Mouse (Mus musculus) gastrocnemius, postnatal 10 days (tissue): ENCODE measurements at regions not wholly inside any gene's neighbourhood (a gene's known extent, or its start where the extent isn't known, plus 50 kb on each side); places are given as distances from the start of the nearest gene placed in this dataset.
"Not testable (repeated sequence)": the region's sequence is repeated elsewhere in the genome, so short reads cannot be mapped to it uniquely, and the experiment has no call there.

Experiments
- DNase-seq: peaks from one replicate; pipeline ENCODE4 v3.0.0; 2021; ENCODE audit warnings: mixed read lengths

GRCm38 (mm10) chr15:96031085-96031780 is 240.6 kb downstream of the Ano6 start:
- peak; percentile 16 for DNase-seq

DNA sequence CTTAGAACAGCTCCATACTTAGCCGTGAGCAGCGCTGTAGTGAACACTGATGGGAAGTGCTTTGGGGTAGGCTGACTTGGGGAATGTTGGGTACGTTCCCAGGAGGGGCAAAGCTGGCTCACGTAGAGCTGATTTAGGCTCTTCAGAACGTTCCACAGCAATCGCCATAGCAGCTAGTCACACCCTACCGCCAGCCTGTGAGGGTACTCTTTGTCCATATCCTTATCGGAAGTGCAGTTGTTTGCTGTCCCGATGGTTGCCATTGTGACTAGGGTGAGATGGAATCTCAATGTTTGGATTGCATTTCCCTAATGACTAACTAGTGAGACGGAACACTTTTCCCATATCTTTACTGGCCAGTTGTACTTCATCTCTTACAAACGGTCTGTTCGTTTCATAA is 244.6 kb downstream of the Ano6 start:
- no peak for DNase-seq

- DNase-seq = no peak
Observed at GRCm38 (mm10) chr15:96045561-96045960, 241.8 kb upstream of the Arid2 start.

DNA sequence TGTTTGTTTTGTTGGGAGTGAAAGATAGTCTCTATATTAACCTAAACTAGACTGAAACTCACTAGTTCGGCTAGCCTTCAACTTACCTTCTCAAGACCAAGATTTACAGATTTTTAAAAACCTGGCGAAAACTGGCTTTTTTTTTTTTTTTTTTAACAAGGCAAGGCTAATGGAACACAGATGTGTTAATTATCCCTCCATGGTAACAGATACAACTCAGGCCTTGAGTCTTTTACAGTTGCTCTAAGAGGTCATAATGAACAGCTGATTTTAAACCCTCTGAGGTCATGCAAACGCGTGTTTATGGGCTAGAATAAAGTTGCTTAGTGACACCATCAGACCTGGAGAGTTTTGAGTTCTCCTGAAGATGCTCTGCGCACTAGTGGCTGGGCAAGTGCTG is 240.7 kb upstream of the Arid2 start:
- no peak for DNase-seq

DNA sequence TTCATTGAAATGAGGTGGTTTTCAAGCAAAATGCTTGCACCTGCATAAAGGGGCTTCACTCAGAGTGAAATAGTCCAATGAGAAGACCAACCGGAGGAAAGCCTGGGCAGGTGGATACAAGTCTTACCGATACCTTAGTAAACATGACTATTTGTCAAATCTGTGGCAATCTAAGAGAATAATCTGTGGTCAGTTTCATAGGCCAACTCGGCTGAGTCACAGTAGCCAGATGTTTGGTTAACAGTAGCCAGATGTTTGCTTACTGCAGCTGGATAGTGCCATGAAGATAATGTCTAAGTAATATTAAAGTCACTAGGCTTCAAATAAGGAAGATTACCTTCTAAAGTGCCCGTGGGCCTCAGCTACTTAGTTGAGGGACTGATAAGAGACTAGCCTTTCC is 236.9 kb upstream of the Arid2 start:
- DNase-seq = no peak

DNA sequence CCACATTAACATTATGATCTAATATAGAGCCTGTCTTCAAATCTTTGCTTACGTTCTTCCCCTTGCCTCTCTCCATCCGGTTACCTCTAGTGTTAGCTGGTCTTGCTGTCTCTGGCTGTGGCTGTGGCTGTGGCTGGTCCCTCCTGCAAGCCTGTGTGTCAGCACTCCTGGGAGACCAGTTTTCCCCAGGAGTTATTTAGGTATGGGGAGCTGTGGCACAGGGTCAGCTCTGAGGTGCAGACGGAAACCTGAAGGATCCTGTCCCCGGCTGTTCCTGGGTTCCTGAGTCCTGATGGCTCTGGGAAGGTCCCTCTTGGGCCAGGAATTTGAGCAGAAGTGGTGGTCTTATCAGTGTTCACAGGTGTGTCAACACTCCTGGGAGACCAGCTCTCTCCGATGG is 234.7 kb upstream of the Arid2 start:
- DNase-seq = no peak

DNA sequence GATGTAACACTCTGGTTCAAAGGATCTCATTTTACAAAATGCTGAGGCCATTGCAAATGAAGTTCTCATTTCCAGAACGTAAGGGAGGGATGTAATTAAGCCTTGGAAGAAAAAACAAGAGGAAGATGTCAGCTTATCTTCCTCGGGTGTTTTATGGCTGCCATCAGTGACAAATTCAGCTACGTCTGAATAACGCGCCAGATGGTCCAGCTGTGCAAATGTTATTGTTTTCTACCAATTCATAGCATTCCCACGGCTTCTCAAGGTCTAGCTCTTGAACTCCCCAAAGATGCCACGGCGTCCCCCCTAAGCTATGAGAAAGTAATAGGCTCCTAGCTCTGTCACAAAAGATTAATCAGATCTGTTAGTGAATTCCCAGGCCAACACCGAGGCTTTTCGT is 232.0 kb upstream of the Arid2 start:
- no peak for DNase-seq

DNA sequence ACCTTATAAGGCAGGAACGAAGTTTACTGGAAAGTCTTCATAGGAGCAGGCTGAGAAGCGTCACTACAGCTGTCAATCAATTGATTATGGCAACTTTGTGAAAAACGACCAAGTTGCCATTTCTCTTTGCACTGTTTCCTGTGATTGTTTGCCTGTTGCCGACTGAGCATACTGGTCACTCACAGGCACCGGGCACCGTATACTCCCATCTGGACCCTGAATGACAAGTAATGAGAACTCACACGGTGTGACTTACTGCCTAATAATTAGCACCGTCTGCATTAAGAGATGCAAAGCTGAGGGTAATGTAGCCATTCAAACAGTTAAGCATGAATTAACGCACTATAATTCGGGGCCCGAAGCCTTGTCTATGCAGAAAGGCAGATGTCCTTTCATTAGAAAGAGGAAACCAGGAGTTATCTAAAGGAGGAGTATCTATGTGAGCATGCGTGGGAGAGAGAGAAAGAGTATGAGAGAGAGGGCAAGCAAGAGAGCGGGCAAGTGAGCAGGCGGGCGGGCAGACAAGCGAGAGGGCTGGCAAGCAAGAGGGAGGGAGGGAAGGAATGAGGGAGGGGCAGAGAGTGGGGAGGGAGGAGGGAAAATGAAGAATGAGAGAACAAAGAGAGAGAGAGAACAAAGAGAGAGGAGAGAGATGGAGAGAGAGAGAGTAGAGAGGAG is 231.4 kb upstream of the Arid2 start:
- no peak for DNase-seq

DNA sequence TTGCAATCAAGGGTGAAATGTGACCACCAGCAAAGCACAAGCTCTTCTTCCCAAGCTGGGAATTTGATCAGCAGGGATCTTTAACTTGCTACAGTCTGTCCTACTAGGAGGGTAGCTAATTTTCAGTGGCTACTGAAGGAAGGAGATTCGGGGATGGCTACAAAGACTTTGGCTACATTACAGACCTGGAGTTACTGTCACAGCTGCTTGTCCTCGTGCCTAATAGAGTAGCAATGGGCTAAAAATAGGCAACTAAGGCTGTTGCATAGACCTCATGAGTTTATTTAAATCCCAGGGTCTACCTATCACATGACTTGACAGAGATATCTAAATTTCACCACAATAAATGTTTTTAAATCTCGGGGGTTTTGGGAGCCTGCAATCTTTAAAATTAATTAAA is 227.7 kb upstream of the Arid2 start:
- DNase-seq = no peak

- no peak for DNase-seq
Observed at GRCm38 (mm10) chr15:96064499-96065217, 222.7 kb upstream of the Arid2 start.

DNA sequence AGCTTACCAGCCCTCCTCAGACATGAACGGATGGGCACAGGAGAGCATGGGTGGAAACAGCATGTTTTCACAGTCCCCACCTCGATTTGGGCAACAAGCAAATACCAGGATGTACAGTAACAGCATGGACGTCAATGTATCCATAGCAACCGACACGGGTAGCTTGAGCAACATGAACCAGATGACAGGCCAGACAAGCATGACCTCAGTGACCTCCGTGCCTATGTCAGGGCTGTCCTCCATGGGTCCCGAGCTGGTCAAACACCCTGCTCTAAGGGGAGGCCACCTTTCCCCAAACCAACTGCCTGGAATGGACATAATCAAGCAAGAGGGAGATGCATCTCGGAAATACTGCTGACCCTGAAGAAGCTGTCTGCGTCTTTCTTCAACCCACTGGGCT is 211.7 kb upstream of the Arid2 start:
- no peak for DNase-seq

DNA sequence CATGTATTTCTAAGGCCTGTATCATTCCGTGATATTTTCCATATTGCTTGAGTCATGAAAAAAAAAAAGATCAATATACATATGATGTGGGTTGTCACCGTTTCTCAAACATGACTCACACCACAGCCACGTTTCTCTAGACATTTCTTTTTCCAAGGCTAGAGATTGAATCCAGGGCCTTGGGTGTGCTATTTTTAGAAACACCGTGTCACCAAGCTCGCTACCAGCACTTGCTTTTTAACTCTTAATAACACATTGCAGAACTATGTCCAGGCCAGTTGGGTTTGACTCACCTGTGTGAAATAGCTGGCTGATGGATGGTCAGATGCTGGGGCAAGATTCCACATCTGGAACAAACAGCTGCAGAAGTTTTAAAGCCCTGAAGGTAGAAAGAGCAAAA is 209.6 kb upstream of the Arid2 start:
- DNase-seq = no peak

DNA sequence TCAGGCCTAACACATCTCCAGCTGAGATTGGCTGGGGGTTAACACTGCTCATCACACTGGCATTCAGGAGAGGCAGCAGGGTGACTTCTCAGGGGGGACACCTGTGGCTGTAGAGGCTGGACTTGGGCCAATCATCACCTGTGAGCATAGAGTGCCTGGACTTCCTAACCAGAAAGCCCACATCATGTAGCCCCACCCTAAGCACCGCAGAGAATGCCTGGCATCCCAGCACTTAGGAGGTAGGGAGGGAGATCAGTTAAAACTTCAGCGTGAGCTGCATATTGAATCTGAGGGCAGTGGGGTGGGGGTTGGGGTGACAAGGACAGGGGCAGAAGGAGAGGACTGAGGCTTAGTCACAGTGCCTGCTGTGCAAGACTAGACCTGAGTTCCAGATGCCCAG is 208.7 kb upstream of the Arid2 start:
- DNase-seq = no peak

GRCm38 (mm10) chr15:96089676-96090075 is 197.6 kb upstream of the Arid2 start:
- no peak for DNase-seq

DNA sequence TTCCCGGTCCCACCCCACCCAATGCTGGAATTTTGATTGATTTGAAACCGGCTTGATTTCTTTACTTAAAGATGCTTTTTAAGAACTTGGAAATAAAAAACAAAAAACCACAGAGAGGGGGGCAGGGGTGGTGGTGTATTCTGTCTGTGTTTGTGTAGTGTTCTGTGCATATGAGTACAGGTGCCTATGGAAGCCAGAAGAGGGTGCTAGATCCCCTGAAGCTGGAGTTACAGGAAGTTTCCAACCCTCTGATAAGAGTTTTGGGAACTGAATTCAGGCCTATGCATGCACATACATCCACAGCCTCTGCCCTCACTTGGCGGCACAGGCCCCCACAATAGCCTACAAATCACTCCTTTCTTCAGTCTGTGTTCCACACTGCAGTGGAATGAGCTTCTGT is 190.9 kb upstream of the Arid2 start:
- no peak for DNase-seq

GRCm38 (mm10) chr15:96098821-96099220 is 188.5 kb upstream of the Arid2 start:
- no peak for DNase-seq

DNA sequence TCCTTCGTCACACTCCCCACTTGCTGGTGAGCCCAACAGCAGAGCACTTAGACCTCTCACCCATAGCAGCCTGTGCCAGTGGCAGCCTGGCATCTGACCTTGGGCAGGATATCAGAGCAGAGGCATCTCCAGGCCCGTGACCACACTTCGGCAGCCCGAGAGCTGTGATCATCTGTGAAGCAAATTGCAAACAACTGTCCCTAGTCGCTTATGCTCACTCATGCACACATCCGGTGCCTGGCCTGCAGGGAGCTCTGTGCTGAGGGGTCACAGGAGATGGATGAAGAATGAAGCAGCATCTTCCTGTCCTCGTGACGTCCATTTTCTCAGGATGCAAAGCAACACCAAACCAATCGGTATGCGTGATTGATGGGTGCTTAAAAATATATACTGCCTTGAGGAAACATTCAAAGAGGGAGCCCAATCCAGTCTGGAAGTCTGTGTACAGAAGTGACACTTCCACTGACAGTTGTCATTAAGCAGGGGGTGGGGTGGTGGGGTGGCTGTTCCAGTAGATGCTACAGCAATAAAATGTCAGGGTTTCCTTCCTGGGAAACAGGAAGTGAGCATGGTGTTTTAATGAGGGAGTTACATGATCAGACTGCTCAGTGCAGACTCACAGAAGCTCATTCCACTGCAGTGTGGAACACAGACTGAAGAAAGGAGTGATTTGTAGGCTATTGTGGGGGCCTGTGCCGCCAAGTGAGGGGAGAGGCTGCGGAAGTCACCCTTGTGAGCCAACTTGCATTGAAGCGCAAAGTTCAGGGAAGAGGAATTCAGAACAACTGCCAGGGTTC is 187.3 kb upstream of the Arid2 start:
- not testable (repeated sequence) for DNase-seq

- DNase-seq = peak; percentile 41
Observed at GRCm38 (mm10) chr15:96103737-96104136, 183.6 kb upstream of the Arid2 start.

DNA sequence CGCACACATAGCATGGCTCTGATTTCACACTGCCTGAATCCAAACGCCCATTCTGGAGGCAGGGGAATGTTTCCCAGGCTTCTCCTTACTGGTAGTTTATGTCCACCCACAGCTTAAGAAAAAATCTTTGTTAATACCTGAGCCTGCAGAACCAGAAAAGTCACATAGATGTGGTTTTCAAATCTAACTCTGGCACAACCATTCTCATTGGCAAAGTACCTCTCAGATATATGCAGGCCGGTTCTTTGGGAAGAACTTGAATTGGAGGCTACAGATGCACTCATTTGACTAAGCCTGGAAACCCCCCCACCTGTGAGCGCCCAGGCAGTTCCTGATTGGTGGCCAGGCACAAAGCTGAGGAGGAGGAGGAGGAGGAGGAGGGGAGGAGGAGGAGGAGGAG is 179.8 kb upstream of the Arid2 start:
- DNase-seq = no peak

DNA sequence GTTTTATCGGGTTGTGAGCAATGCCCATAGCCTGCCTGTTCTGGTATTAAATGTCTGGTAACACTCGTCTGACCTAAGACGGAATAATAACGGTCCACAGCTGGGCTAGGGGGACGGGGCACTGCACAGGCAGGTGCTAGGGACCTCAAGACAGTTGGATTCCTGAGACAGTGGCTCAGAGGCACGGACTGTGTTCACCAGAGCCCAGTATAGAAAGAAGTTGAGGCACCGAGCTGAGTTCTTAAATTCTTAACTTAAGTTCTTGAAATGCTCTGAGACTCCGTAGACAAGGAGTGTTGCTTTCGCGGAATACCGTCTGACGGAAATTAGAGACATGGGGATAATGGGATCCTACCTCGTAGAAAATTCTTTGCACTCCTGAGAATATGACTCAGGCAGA is 174.2 kb upstream of the Arid2 start:
- DNase-seq = no peak

DNA sequence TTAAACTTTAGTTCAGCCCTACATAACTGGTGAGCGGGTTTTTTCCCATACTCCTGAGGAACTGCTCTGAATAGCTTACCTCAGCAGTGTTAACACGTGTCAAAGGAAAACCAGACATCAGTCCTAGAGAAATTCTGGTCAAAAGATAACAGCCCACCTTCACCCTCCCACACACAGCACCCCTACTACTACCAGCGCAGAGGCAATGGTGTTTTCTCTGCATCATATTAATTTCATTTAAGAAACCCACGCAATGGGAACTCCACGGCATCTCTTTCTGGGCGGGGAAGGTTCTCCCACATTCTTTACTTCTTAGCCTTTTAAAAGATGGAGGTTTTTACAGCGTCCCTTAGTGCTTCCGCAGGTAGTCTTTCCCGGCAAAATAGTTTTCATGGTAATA is 172.7 kb upstream of the Arid2 start:
- no peak for DNase-seq

DNA sequence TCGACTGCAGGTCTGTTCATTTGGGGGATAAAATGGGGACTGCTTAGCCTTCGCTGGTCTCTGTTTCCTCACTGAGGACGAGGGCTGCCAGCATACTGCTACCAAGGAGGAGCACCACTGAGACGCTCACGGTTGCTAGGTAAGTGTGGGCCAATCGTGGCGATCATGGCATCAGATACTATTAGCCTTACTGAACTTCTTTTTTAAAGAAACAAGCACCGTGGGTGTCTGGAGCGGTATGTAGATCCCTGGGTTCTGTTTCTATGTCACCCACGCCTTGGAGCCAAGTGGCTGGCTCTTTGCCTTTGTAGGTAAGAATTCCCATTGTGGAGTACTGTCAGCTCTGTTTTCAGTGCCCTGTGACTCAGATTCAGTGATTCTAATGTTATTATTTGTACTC is 172.1 kb upstream of the Arid2 start:
- DNase-seq = no peak

DNA sequence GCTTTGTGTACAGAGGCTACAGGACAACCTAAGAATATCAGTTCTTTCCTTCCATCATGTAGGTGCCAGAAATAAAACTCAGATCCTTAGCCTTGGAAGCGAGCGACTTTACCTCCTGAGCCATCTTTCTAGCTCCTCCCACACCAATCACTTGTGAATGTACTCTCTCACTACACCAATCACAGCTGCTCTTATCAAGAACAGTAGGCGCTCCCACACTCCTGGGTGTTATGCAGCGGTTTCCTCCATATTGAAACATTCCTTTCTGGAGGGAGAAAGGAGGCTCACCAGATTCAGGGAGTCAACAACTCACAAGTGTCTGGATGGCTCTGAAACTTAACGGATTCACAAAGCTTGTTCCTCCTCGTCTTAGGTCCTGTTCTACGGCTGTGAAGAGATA is 168.1 kb upstream of the Arid2 start:
- DNase-seq = no peak
